ENCODE assay signal across 19 mouse cellular contexts in the genomic region with DNA sequence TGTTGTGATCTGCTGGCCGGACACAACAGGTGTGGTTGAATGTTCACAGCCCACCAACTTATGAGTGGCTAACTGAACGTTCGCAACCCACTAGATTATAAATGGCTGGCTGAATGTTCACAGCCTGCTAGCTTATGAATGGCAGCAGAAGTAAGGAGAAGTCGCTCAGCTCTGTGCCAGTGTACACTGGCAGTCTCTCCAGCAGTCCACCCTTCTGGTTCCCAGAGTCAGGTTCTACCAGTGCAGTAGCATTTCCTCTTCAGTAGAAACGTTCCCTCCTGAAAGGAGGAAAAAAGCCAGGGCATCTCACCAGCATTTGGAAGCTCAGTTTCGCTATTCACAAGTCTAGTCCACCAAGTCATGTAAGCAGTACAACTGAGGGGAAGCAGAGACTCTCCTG. TPM values are rescaled to one million over a fixed set of nuclear protein-coding genes. Genes with fewer than 3 reads are reported as not detected.
A peak's percentile ranks its signal among the peaks of the same experiment; 100 is the strongest.
DNase-seq lines count a peak whose midpoint lies in the region; ATAC-seq lines count a peak whose summit lies in the region.
"Had no signal": no experiment of that assay in that cellular context is flagged by ENCODE, and none has a peak within 500 bp of the region (broad histone marks: within the 10 kb centered on the region; RNA-seq: fewer than 3 reads in every experiment).

No protein-coding gene starts in this region.

- H3K9me3 ChIP-seq in liver, embryonic 12.5 days (replicated peaks), result no peaks in the 10 kb centered on the region
- H3K9me3 ChIP-seq in liver, embryonic 11.5 days (ENCODE audit: control insufficient read depth, low read length), result no peaks in the 10 kb centered on the region
- no peaks in the 10 kb centered on the region for H3K9me3 ChIP-seq in liver, embryonic 16.5 days (replicated peaks; ENCODE audit: control insufficient read depth, low read length)
- no peaks in the 10 kb centered on the region for H3K9me3 ChIP-seq in forebrain, embryonic 15.5 days
- H3K9me3 ChIP-seq in kidney, embryonic 15.5 days (replicated peaks), result no peaks in the 10 kb centered on the region
- H3K9me3 ChIP-seq: heart, embryonic 10.5 days; heart, embryonic 15.5 days; limb, embryonic 10.5 days; limb, embryonic 15.5 days; midbrain, embryonic 13.5 days; neural tube, embryonic 13.5 days had no signal

- peaks cover 29% of the 10 kb centered on the region for H3K4me1 ChIP-seq in liver, embryonic 12.5 days
- peaks cover 8% of the 10 kb centered on the region for H3K4me1 ChIP-seq in liver, embryonic 11.5 days (replicated peaks; ENCODE audit: control insufficient read depth, insufficient read depth, low read length)
- peaks cover 19% of the 10 kb centered on the region for H3K4me1 ChIP-seq in liver, embryonic 16.5 days (ENCODE audit: control insufficient read depth, low read depth, low read length)
- H3K4me1 ChIP-seq in forebrain, embryonic 15.5 days, result peaks cover 5% of the 10 kb centered on the region
- no peaks in the 10 kb centered on the region for H3K4me1 ChIP-seq in kidney, embryonic 15.5 days
- H3K4me1 ChIP-seq: limb, embryonic 10.5 days; limb, embryonic 15.5 days had no signal

- peak overlapping the region; percentile 46 for H3K4me2 ChIP-seq in liver, embryonic 12.5 days
- H3K4me2 ChIP-seq in liver, embryonic 11.5 days, result no peak overlapping the region
- H3K4me2 ChIP-seq in liver, embryonic 16.5 days (ENCODE audit: low read depth, low read length), result peak overlapping the region; percentile 24; the same call in 1 of the 2 replicates
- no peak overlapping the region for H3K4me2 ChIP-seq in forebrain, embryonic 15.5 days (replicated peaks)
- no peak overlapping the region for H3K4me2 ChIP-seq in kidney, embryonic 15.5 days
- H3K4me2 ChIP-seq: heart, embryonic 15.5 days; limb, embryonic 15.5 days; midbrain, embryonic 13.5 days; neural tube, embryonic 13.5 days had no signal

- peak overlapping the region; percentile 31; the same call in 1 of the 2 replicates for H3K9ac ChIP-seq in liver, embryonic 12.5 days
- H3K9ac ChIP-seq in liver, embryonic 11.5 days (ENCODE audit: low read depth, low read length), result no peak overlapping the region
- no peak overlapping the region; the same call in 1 of the 2 replicates for H3K9ac ChIP-seq in liver, embryonic 16.5 days (ENCODE audit: low read depth, low read length)
- no peak overlapping the region for H3K9ac ChIP-seq in forebrain, embryonic 15.5 days (replicated peaks)
- H3K9ac ChIP-seq in kidney, embryonic 15.5 days, result no peak overlapping the region
- H3K9ac ChIP-seq: heart, embryonic 15.5 days; limb, embryonic 15.5 days; midbrain, embryonic 13.5 days; neural tube, embryonic 13.5 days had no signal

- H3K4me3 ChIP-seq in liver, embryonic 12.5 days, result no peak overlapping the region
- no peak overlapping the region for H3K4me3 ChIP-seq in liver, embryonic 11.5 days (ENCODE audit: low read depth, low read length)
- no peak overlapping the region for H3K4me3 ChIP-seq in liver, embryonic 16.5 days (ENCODE audit: low read depth, low read length)
- H3K4me3 ChIP-seq in forebrain, embryonic 15.5 days, result no peak overlapping the region
- no peak overlapping the region for H3K4me3 ChIP-seq in kidney, embryonic 15.5 days (replicated peaks)
- H3K4me3 ChIP-seq: heart, embryonic 10.5 days; heart, embryonic 15.5 days; layer of hippocampus, adult 2 months; limb, embryonic 10.5 days; limb, embryonic 15.5 days; midbrain, embryonic 13.5 days; neural tube, embryonic 13.5 days had no signal

- 58% methylated on average over 6 of the region's 6 CpGs for WGBS in liver, embryonic 12.5 days (ENCODE audit: insufficient replicate concordance)
- 66% methylated on average over 6 of the region's 6 CpGs for WGBS in liver, embryonic 11.5 days
- 40% methylated on average over 6 of the region's 6 CpGs for WGBS in liver, embryonic 16.5 days (ENCODE audit: insufficient replicate concordance)
- WGBS in forebrain, embryonic 15.5 days, result 71% methylated on average over 6 of the region's 6 CpGs
- 80% methylated on average over 6 of the region's 6 CpGs for WGBS in kidney, embryonic 15.5 days

- no peak for DNase-seq in liver, embryonic 11.5 days (ENCODE audit: low spot score)
- DNase-seq: cerebellum, adult 2 months; cerebellum, postnatal 14 days had no signal

- ATAC-seq in liver, embryonic 12.5 days, result no peak
- no peak for ATAC-seq in liver, embryonic 11.5 days (replicated peaks; ENCODE audit: low FRiP score)
- peak; percentile 52 for ATAC-seq in granulocyte monocyte progenitor cell, adult 5-6 weeks (replicated peaks; ENCODE audit: poor library complexity, severe bottlenecking)
- ATAC-seq in liver, embryonic 16.5 days (ENCODE audit: low read depth), result no peak
- no peak for ATAC-seq in frontal cortex, adult (ENCODE audit: low TSS enrichment)
- no peak for ATAC-seq in forebrain, embryonic 15.5 days (replicated peaks)
- ATAC-seq in kidney, embryonic 15.5 days (replicated peaks; ENCODE audit: low FRiP score), result no peak
- ATAC-seq: activated CD4-positive, CD25-positive, alpha-beta regulatory T cell, adult 4 months; forebrain, embryonic 16.5 days; hindbrain, embryonic 16.5 days; midbrain, embryonic 13.5 days had no signal

- H3K27ac ChIP-seq in liver, embryonic 12.5 days, result no peak overlapping the region
- no peak overlapping the region for H3K27ac ChIP-seq in liver, embryonic 11.5 days (ENCODE audit: low read depth, low read length)
- H3K27ac ChIP-seq in liver, embryonic 16.5 days (ENCODE audit: low read length), result 0 out of 2 replicates have a peak overlapping the region, but pooled peaks have one; percentile 10
- no peak overlapping the region for H3K27ac ChIP-seq in forebrain, embryonic 15.5 days (replicated peaks)
- H3K27ac ChIP-seq in kidney, embryonic 15.5 days, result no peak overlapping the region
- H3K27ac ChIP-seq: heart, embryonic 10.5 days; heart, embryonic 15.5 days; layer of hippocampus, adult 2 months; limb, embryonic 10.5 days; limb, embryonic 15.5 days; midbrain, embryonic 13.5 days; neural tube, embryonic 13.5 days had no signal

- no peaks in the 10 kb centered on the region for H3K36me3 ChIP-seq in liver, embryonic 12.5 days
- no peaks in the 10 kb centered on the region for H3K36me3 ChIP-seq in liver, embryonic 11.5 days (ENCODE audit: control insufficient read depth, insufficient read depth, low read length)
- H3K36me3 ChIP-seq in liver, embryonic 16.5 days (ENCODE audit: control insufficient read depth, insufficient read depth), result no peaks in the 10 kb centered on the region
- no peaks in the 10 kb centered on the region for H3K36me3 ChIP-seq in forebrain, embryonic 15.5 days
- no peaks in the 10 kb centered on the region for H3K36me3 ChIP-seq in kidney, embryonic 15.5 days
- H3K36me3 ChIP-seq: heart, embryonic 10.5 days; heart, embryonic 15.5 days; limb, embryonic 10.5 days; limb, embryonic 15.5 days; midbrain, embryonic 13.5 days; neural tube, embryonic 13.5 days had no signal

- H3K27me3 ChIP-seq in liver, embryonic 12.5 days (replicated peaks), result peaks cover 10% of the 10 kb centered on the region
- no peaks in the 10 kb centered on the region for H3K27me3 ChIP-seq in liver, embryonic 11.5 days (replicated peaks; ENCODE audit: control insufficient read depth, insufficient read depth, low read length)
- no peaks in the 10 kb centered on the region for H3K27me3 ChIP-seq in liver, embryonic 16.5 days (ENCODE audit: control insufficient read depth, insufficient read depth, low read depth, low read length)
- no peaks in the 10 kb centered on the region for H3K27me3 ChIP-seq in forebrain, embryonic 15.5 days
- H3K27me3 ChIP-seq in kidney, embryonic 15.5 days, result no peaks in the 10 kb centered on the region
- H3K27me3 ChIP-seq: limb, embryonic 15.5 days; midbrain, embryonic 13.5 days; neural tube, embryonic 13.5 days had no signal

RNA-seq across cellular contexts. Expression of a gene that starts 10.7 kb away (rescaled TPM):
- polyA plus RNA-seq in liver, embryonic 12.5 days (2016; fragmentation: Nextera tagmentation; extraction: Ambion mirVana), result 26.3 and 26.5 TPM in 2 replicates
- polyA plus RNA-seq in liver, embryonic 11.5 days (2014; fragmentation: Nextera tagmentation; extraction: Ambion mirVana), result 39.6 and 41.2 TPM in 2 replicates
- 31.3 and 34.9 TPM in 2 replicates for total RNA-seq in granulocyte monocyte progenitor cell, adult 5-6 weeks (2014; fragmentation: Nextera tagmentation)
- 16.2 and 19.5 TPM in 2 replicates for total RNA-seq in granulocyte monocyte progenitor cell, adult 5-6 weeks (2017)
- 27.1 and 28.2 TPM in 2 replicates for polyA plus RNA-seq in liver, embryonic 16.5 days (2015; fragmentation: Nextera tagmentation; extraction: Ambion mirVana)
- 82.9 and 84.4 TPM in 2 replicates for polyA plus RNA-seq in forebrain, embryonic 15.5 days (2015; fragmentation: Nextera tagmentation; extraction: Ambion mirVana)
- 40.6 and 46.4 TPM in 2 replicates for polyA plus RNA-seq in kidney, embryonic 15.5 days (2015; fragmentation: Nextera tagmentation; extraction: Ambion mirVana)

RNA-seq across cellular contexts. Expression of a gene that starts 39.1 kb away (rescaled TPM):
- polyA plus RNA-seq in liver, embryonic 12.5 days (2016; fragmentation: Nextera tagmentation; extraction: Ambion mirVana), result 4.1 and 5.0 TPM in 2 replicates
- 6.1 and 7.6 TPM in 2 replicates for polyA plus RNA-seq in liver, embryonic 11.5 days (2014; fragmentation: Nextera tagmentation; extraction: Ambion mirVana)
- 7.5 and 17.8 TPM in 2 replicates for total RNA-seq in granulocyte monocyte progenitor cell, adult 5-6 weeks (2014; fragmentation: Nextera tagmentation)
- 8.6 and 11.6 TPM in 2 replicates for total RNA-seq in granulocyte monocyte progenitor cell, adult 5-6 weeks (2017)
- polyA plus RNA-seq in liver, embryonic 16.5 days (2015; fragmentation: Nextera tagmentation; extraction: Ambion mirVana), result 4.9 and 5.1 TPM in 2 replicates
- polyA plus RNA-seq in forebrain, embryonic 15.5 days (2015; fragmentation: Nextera tagmentation; extraction: Ambion mirVana), result 54.7 and 62.1 TPM in 2 replicates
- 3.9 and 5.9 TPM in 2 replicates for polyA plus RNA-seq in kidney, embryonic 15.5 days (2015; fragmentation: Nextera tagmentation; extraction: Ambion mirVana)
- polyA plus RNA-seq: activated CD4-positive, CD25-positive, alpha-beta regulatory T cell, adult 4 months had no signal

Comparison
In these comparisons a context has a peak if more than half of its experiments do, and no peak if none do; other contexts are left out.
1. H3K4me2 ChIP-seq: peak in liver, embryonic 12.5 days (single experiment) and liver, embryonic 16.5 days (single experiment); none in liver, embryonic 11.5 days (single experiment), forebrain, embryonic 15.5 days (single experiment) and kidney, embryonic 15.5 days (single experiment).